Mouse (Mus musculus): Measurements from ENCODE around the gene Sema5b.
"Not testable (repeated sequence)": the region's sequence is repeated elsewhere in the genome, so short reads cannot be mapped to it uniquely, and the experiment has no call there.

Gene Sema5b

GRCm38 (mm10) chr16:35555596-35556482 is 14.9 kb downstream of the Sema5b start:
- DNase-seq, result peak; percentile 56

GRCm38 (mm10) chr16:35557038-35557437 is 16.1 kb downstream of the Sema5b start:
- no peak for DNase-seq

GRCm38 (mm10) chr16:35561541-35561940 is 20.6 kb downstream of the Sema5b start:
- DNase-seq, result no peak

GRCm38 (mm10) chr16:35564246-35564905 is 23.4 kb downstream of the Sema5b start:
- DNase-seq, result peak; percentile 30

- not testable (repeated sequence) for DNase-seq
These were observed 24.7 kb downstream of the Sema5b start for GRCm38 (mm10) chr16:35565601-35566000.

- DNase-seq, result no peak
These were observed 27.4 kb downstream of the Sema5b start for GRCm38 (mm10) chr16:35568225-35568880.

GRCm38 (mm10) chr16:35569347-35569746 is 28.4 kb downstream of the Sema5b start:
- no peak for DNase-seq

- DNase-seq, result no peak
These were observed 28.8 kb downstream of the Sema5b start for GRCm38 (mm10) chr16:35569758-35570157.

- DNase-seq, result no peak
These were observed 29.7 kb downstream of the Sema5b start for GRCm38 (mm10) chr16:35570627-35571026.

- no peak for DNase-seq
These were observed 32.6 kb downstream of the Sema5b start for GRCm38 (mm10) chr16:35573586-35573985.

GRCm38 (mm10) chr16:35577181-35577941 is 36.4 kb downstream of the Sema5b start:
- DNase-seq, result no peak

GRCm38 (mm10) chr16:35581299-35581698 is 40.4 kb downstream of the Sema5b start:
- no peak for DNase-seq

- no peak for DNase-seq
These were observed 42.7 kb downstream of the Sema5b start for GRCm38 (mm10) chr16:35583551-35584080.

GRCm38 (mm10) chr16:35585126-35585694 is 44.3 kb downstream of the Sema5b start:
- no peak for DNase-seq

- no peak for DNase-seq
These were observed 46.3 kb downstream of the Sema5b start for GRCm38 (mm10) chr16:35587046-35587779.

- DNase-seq, result no peak
These were observed 47.0 kb downstream of the Sema5b start for GRCm38 (mm10) chr16:35587866-35588465.

- DNase-seq, result no peak
These were observed 47.8 kb downstream of the Sema5b start for GRCm38 (mm10) chr16:35588731-35589151.

- DNase-seq, result no peak
These were observed 50.8 kb downstream of the Sema5b start for GRCm38 (mm10) chr16:35591756-35592155.

GRCm38 (mm10) chr16:35592274-35593065 is 51.5 kb downstream of the Sema5b start:
- DNase-seq, result peak; percentile 81

GRCm38 (mm10) chr16:35593474-35593873 is 52.5 kb downstream of the Sema5b start:
- DNase-seq, result no peak
